Mouse (Mus musculus) olfactory bulb, adult 2 months (tissue): ENCODE results near the gene Bank1.
"Not testable (repeated sequence)": the region's sequence is repeated elsewhere in the genome, so short reads cannot be mapped to it uniquely, and the experiment has no call there.

Source experiments
- CTCF ChIP-seq: fragments of 200-500 bp; IDR thresholded peaks from 2 replicates; pipeline ENCODE4 v1.5.1; 2012; ENCODE audit warnings: low read depth, mild to moderate bottlenecking, low read length, moderate library complexity; ENCODE audit not compliant: insufficient read depth
- POLR2A ChIP-seq: fragments of 200-500 bp; IDR thresholded peaks from 2 replicates; pipeline ENCODE4 v1.6.1; 2012; ENCODE audit warnings: mild to moderate bottlenecking, low read depth, low read length, moderate library complexity; ENCODE audit not compliant: insufficient read depth

- TF ChIP-seq CTCF, POLR2A: not testable (repeated sequence)
Observed at GRCm38 (mm10) chr3:136324716-136325115, 1.1 kb downstream of the Bank1 start.
